Mouse (Mus musculus) lung, adult 2 months (tissue): ENCODE measurements around the gene Tgm1. TPM values are rescaled to one million over a fixed set of nuclear protein-coding genes. Genes with fewer than 3 reads are reported as not detected.
A peak's percentile ranks its signal among the peaks of the same experiment; 100 is the strongest.

Experiments used
- DNase-seq: peaks from one replicate; pipeline ENCODE4 v3.0.0; 2022
- H3K4me1 ChIP-seq: fragments of 200-500 bp; 2 replicates; pipeline ENCODE4 v1.6.1; 2011; ENCODE audit warnings: low read length; ENCODE audit not compliant: control insufficient read depth, insufficient read depth
- H3K4me3 ChIP-seq: fragments of 200-500 bp; replicated peaks from 2 replicates; pipeline ENCODE3; 2011; ENCODE audit warnings: low read depth, mild to moderate bottlenecking, control low read depth, low read length; ENCODE audit errors: extremely low read depth
- CTCF ChIP-seq: fragments of 200-500 bp; IDR thresholded peaks from 2 replicates; pipeline ENCODE4 v1.5.1; 2011; ENCODE audit warnings: mild to moderate bottlenecking, low read length, control low read depth; ENCODE audit not compliant: insufficient read depth
- POLR2A ChIP-seq: fragments of 200-500 bp; IDR thresholded peaks from 2 replicates; pipeline ENCODE4 v1.6.1; 2011; ENCODE audit warnings: low read depth, mild to moderate bottlenecking, control low read depth, low read length, borderline replicate concordance; ENCODE audit errors: extremely low read depth
- WGBS: fragments of 180-500 bp; shearing (Covaris S2); methylation state at CpG from one replicate; pipeline ENCODE4 v1.1.7; 2018; 5-methylcytosine and 5-hydroxymethylcytosine counted together
- polyA plus RNA-seq: library from polyadenylated mRNA; depleted of rRNA; stranded (reverse); fragments of >200 nt; gene quantifications from 2 replicates; pipeline ENCODE4 v1.2.3, GENCODE M21; 2012

Tgm1 gene
- polyA plus RNA-seq, 1 experiment: 30.7 TPM

DNA sequence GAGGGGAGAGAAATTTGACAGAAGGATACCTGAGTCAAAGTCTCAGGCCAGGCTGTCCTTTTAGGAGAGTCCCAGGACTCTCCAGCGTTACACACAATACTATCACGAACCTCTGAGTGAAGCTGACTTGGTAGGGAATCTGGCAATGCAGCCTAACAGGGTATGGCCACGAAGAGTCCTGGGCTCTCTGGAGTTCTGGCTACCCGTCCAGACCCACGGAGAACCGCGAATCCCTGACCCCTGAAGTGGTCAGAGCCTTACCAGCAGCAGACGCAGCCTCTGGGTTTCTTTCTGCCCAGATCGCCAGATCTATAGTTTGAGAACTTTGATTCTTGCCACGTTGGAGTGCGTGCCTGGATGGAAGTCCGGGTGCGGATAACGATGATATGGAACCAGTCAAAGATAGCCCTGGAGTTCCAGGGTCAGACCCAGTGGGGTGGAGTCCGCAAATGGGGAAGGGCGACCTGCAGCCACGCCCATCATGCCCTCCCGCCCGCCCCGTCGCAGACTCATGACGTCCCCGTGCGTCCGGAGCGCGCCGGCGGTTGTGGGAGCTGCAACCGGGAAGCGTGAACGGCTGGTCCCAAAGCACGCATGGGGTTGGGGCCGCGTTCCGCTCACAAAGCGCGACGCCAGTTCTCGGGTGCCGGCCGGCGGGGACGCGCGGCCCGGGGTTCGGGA is 31.6 kb upstream of the Tgm1 start, which contains the start of the genes Dhrs1 and Nop9:
Gene Dhrs1, minus strand, starts transcription at position 511 of the 681 bp plus-strand sequence.
Gene Nop9, plus strand, starts transcription at position 514 of the 681 bp plus-strand sequence.
- WGBS: 1% methylated on average over 48 of the region's 48 CpGs

DNA sequence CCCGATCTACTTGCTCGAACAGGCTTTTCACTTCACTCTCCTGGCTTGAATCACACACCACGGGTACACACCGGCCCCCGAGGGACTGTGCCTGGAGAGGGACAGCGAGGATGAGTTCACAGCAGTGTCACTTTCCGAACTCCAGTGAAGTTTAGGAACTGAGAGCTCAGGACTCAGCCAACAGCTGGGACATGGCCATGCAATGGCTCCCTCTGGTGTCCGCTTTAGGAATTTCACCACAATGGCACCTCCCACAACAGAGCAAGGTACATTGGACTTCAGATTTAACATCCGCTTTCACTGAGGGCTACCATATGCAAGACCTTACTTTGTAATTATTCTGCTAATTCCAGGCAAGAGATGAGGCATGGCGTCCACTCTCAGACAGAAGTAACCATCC is 30.0 kb upstream of the Tgm1 start:
- Histone ChIP-seq H3K4me3 (peak overlapping the region; percentile 1), H3K4me1 (peaks cover 11% of the 10 kb centered on the region)
- TF ChIP-seq CTCF (peak; percentile 98), POLR2A (no peak)
- peak; percentile 90 for DNase-seq
- 17% methylated on average over 10 of the region's 10 CpGs for WGBS

More for the DNA sequence above, 31.6 kb upstream of the Tgm1 start, which contains the start of the genes Dhrs1 and Nop9:
- peak; percentile 82 for DNase-seq
- Histone ChIP-seq H3K4me3 (peak within 1 kb of the TSS; percentile 86), H3K4me1 (peaks cover 11% of the 10 kb centered on the region)
- TF ChIP-seq POLR2A: peak; percentile 72; the same call in 1 of the 2 replicates
- TF ChIP-seq CTCF: no peak

DNA sequence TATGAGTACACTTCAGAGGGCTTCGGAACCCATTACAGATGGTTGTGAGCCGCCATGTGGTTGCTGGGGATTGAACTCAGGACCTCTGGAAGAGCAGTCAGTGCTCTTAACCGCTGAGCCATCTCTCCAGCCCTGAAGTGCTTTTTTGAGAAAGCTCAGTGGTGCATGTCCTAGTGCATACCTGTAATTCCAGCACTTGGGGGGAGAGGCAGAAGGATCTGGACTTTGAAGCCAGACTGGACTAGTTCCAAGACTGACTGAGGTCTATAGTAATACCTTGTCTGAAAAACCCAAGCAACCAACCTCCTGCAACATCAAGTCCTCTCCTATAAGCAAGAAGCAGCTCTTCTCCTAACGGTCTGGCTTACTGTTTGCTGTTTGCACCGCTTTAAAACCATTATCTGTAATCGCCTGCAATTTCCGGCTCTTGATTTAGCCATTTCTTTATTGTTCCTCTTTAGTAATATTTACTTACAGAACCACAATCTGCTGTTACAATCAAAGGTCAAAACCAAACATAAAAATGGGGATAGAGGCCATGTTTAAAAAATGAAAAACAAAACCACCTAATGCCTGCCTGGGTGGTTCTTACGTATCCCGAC is 23.5 kb upstream of the Tgm1 start:
- DNase-seq: no peak
- no peak for TF ChIP-seq POLR2A
- Histone ChIP-seq H3K4me1 (no peaks in the 10 kb centered on the region), H3K4me3 (no peak overlapping the region)
- 62% methylated on average over 9 of the region's 9 CpGs for WGBS

DNA sequence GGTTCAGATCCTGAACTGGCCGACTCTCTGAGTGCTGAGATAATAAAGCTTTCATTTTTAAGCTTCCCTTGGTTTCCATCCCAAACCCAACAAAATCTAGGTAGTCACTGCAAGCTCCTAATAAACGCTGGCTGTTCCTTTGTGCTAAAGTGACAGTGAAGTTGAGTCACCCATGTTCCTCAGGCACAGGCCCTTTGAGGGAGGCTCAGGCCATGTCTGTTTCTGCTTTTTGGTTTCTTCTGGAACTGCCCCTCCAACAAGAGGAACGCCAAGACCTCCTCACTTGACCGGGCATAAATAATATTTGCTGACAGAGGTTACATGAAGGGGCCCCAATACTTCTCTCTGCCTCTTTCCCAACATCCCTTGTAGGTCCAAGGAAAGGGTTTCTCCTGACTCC is 22.0 kb upstream of the Tgm1 start:
- TF ChIP-seq POLR2A (no peak), CTCF (no peak)
- Histone ChIP-seq H3K4me3 (no peak overlapping the region), H3K4me1 (no peaks in the 10 kb centered on the region)
- no peak for DNase-seq
- 73% methylated on average over 4 of the region's 4 CpGs for WGBS

DNA sequence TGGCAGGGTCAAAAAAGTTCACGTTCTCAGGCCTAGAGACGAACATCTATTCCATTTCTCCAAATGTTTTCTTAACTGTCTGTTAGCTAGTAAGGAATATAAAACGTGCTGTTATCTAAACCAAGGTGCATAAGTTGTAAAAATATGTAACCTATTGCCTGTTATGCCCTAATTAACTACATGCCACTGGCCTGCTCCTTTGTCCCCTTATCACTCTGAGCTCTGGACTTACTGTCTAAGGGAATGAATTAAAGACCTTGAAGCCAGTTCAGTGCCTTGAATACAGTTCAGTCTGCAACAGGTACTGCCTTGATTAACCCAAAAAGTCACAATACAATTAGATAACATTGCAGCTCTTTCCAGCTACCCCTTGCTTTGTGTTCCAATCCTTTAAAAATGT is 21.6 kb upstream of the Tgm1 start:
- Histone ChIP-seq H3K4me1 (no peaks in the 10 kb centered on the region), H3K4me3 (no peak overlapping the region)
- WGBS: 36% methylated on average over 3 of the region's 3 CpGs
- TF ChIP-seq POLR2A (no peak), CTCF (no peak)
- DNase-seq: no peak

DNA sequence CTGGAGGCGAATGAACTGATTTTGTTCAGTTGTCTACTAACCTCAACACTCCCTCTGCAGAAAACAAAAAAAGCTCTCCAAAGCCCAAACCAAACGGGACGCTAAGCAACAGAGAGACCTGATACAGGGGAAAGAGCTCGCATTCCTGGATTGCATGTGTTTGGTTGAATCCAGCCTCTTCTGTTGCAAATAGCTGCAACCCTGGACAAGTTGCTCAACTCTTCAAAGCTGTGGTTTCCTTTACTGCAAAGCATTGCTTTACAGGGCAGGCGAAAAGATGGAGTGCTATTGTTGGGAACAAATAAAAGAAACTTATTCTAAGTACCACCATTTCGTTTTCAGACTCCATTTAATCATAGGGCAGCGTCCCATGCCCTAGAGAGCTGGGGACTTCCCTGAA is 21.1 kb upstream of the Tgm1 start:
- WGBS: 67% methylated on average over 7 of the region's 7 CpGs
- Histone ChIP-seq H3K4me1 (no peaks in the 10 kb centered on the region), H3K4me3 (no peak overlapping the region)
- DNase-seq: no peak
- no peak for TF ChIP-seq POLR2A
- TF ChIP-seq CTCF: no peak

DNA sequence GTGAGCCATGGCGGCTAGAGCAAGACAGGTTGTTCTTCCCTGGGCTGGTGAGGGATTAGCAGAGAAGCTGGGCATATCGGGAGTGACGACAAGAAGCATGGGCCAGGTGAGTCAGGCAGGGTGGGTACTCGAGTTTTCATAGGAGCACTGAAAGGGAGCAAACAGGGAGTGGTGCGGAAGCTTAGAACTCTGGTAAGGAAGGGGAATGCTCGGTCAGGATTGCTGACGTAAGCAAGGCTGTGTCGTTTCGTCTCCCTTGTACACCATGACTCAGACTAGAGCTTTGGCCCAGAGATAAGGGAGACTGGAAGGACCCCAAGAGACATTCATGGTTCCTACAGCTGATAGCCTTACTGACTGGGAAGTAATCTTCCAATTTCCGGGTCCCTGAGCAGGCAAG is 20.2 kb upstream of the Tgm1 start:
- no peak for DNase-seq
- H3K4me3 ChIP-seq: no peak overlapping the region
- WGBS: 74% methylated on average over 10 of the region's 10 CpGs
- TF ChIP-seq CTCF (no peak), POLR2A (no peak)
- no peaks in the 10 kb centered on the region for H3K4me1 ChIP-seq

DNA sequence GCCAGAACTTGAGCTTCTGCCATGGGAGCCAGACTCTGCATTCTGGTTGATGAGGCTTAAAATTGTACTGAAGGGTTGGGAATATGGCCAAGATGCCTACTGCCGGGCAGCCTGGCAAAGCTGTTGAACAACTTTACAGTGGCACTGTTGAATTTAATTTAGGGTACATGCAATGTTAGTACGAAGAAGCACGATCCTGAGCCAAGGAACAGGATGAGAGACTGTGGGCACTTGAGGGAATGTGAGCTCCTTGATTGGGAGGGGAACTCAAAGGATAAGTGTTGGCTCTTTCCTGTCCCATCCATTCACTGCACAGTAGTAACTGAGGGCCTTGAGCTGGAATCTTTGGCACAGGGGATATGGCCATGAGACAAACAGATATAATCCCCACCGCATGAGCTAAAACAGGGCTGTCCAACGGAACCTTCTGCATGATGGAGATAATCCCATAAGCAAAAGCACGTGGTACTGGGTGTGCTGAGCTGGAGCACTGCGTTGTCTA is 16.9 kb upstream of the Tgm1 start:
- no peak for TF ChIP-seq POLR2A
- no peak for TF ChIP-seq CTCF
- DNase-seq: no peak
- H3K4me1 ChIP-seq: 0 out of 2 replicates have a peak, but pooled peaks cover 5% of the 10 kb centered on the region
- no peak overlapping the region for H3K4me3 ChIP-seq
- 68% methylated on average over 7 of the region's 7 CpGs for WGBS

DNA sequence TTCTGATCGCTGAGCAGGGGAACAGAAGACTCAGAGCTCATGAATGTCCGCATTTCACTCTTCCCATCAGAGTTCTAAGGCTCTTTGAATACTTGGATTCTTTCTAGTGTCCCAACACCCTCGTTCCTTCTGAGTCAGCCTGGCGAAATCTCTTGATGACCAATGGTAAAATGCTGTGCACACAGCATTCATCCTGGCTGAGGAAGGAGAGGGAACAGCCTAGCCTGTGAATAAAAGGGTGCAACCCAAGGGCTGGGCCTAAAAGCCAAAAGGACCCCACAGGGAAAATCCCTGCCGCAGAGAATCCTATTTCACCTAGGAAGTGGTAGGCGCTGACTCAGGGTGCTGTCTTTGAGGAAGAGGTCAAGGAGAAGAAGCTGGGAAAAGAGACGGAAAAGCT is 16.4 kb upstream of the Tgm1 start:
- H3K4me1 ChIP-seq: 0 out of 2 replicates have a peak, but pooled peaks cover 5% of the 10 kb centered on the region
- no peak overlapping the region for H3K4me3 ChIP-seq
- TF ChIP-seq POLR2A (no peak), CTCF (no peak)
- no peak for DNase-seq
- WGBS: 66% methylated on average over 7 of the region's 7 CpGs

DNA sequence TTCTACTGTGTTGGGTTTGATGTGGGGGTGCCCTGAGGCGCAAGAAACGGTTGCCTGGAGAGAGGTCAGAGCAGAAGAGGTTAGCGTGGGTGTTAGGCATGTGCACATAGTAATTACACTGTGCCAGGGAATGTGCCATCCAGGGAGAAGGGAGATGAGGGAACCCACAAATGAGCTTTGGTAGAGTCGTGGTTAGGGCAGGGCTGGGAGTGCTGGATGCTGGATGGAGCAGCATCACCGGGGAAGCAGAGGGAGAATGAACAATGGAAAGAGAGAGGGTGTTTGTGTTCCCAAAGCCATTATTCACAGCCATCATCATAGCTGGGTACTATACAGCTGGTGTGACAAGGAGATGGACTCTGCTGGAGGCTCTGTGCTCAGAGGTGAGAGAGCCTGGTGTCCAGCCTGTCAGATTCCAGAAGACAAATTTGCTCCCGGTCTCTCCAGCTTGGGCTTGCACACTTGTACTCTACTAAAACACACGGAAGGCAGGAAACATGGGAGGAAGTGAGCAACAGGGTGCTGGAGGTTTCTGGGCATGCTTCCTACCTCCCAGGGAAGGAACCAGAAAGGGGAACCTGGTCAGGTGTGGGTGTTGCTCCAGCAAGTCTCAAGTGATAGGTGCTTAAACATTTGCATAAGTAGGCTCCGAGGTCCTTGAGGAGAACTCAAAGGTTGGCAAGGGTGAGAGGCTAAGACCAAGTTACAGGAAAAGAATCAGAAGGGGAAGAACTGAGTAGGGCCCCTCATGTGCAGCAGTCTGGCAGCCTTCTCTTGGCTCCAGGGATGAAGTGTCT is 14.4 kb upstream of the Tgm1 start:
- Histone ChIP-seq H3K4me1 (peaks cover 9% of the 10 kb centered on the region), H3K4me3 (no peak overlapping the region)
- no peak for TF ChIP-seq CTCF
- no peak for TF ChIP-seq POLR2A
- DNase-seq: no peak
- WGBS: 45% methylated on average over 8 of the region's 8 CpGs

DNA sequence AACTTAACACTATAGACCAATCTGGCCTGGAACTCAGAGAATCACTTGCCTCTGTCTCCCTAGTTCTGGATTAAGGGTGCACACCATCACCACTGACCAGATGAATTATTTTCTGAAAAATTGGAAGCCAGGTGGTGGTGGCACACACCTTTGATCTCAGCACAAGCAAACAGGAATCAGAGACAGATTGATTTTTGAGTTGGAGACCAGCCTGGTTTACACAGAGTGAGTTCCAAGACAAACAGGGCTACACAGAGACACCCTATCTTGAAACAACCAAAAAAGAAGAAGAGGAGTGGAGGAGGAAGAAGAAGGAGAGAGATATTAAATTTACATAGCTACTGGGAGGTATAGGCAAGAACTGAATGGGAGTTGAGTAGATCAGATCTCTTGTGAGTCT is 12.5 kb upstream of the Tgm1 start:
- TF ChIP-seq CTCF (no peak), POLR2A (no peak)
- H3K4me3 ChIP-seq: no peak overlapping the region

More for the DNA sequence above, 12.5 kb upstream of the Tgm1 start:
- H3K4me1 ChIP-seq: peaks cover 9% of the 10 kb centered on the region
- no peak for DNase-seq
